Mouse (Mus musculus) CH12.LX (cell line): Measurements from ENCODE around the gene Pcyt2.

Experiments used
- CTCF ChIP-seq, 2 experiments: IDR thresholded peaks in 1 of 2; conservative IDR thresholded peaks in 1 of 2; 2 replicates each; pipeline ENCODE4 v1.5.1; 2011 to 2012; ENCODE audit warnings: low read depth in 2 of 2, low read length in 2 of 2, improper control_type of control experiment in 1 of 2, inconsistent platforms in 1 of 2, mild to moderate bottlenecking in 1 of 2, moderate library complexity in 1 of 2
- EP300 ChIP-seq: IDR thresholded peaks from 2 replicates; pipeline ENCODE4 v1.6.1; 2011; ENCODE audit warnings: low read length, improper control_type of control experiment
- MAFK ChIP-seq: IDR thresholded peaks from 2 replicates; pipeline ENCODE4 v1.6.1; 2011; ENCODE audit warnings: low read length, improper control_type of control experiment; ENCODE audit not compliant: insufficient replicate concordance
- MAX ChIP-seq: IDR thresholded peaks from 2 replicates; pipeline ENCODE4 v1.6.1; 2011; ENCODE audit warnings: low read length, improper control_type of control experiment
- NRF1 ChIP-seq: IDR thresholded peaks from 2 replicates; pipeline ENCODE4 v1.6.1; 2014; ENCODE audit warnings: low read depth, mild to moderate bottlenecking, inconsistent platforms, low read length, improper control_type of control experiment, moderate library complexity
- POLR2A ChIP-seq: IDR thresholded peaks from 2 replicates; pipeline ENCODE4 v1.6.1; 2011; ENCODE audit warnings: low read depth, mild to moderate bottlenecking, improper control_type of control experiment, low read length
- SIN3A ChIP-seq: IDR thresholded peaks from 2 replicates; pipeline ENCODE4 v1.6.1; 2012; ENCODE audit warnings: low read length, improper control_type of control experiment, inconsistent platforms
- TBP ChIP-seq: conservative IDR thresholded peaks from 2 replicates; pipeline ENCODE4 v1.6.1; 2011; ENCODE audit warnings: low read depth, low read length, improper control_type of control experiment
- USF1 ChIP-seq: IDR thresholded peaks from 2 replicates; pipeline ENCODE4 v1.6.1; 2014; ENCODE audit warnings: low read depth, mild to moderate bottlenecking, inconsistent platforms, low read length, improper control_type of control experiment
- ZC3H11A ChIP-seq: IDR thresholded peaks from 2 replicates; pipeline ENCODE4 v1.6.1; 2012; ENCODE audit warnings: low read depth, mild to moderate bottlenecking, inconsistent platforms, low read length, improper control_type of control experiment

GRCm38 (mm10) chr11:120580190-120580589 lies 37.5 kb downstream of the Pcyt2 start:
- TF ChIP-seq CTCF (conservative IDR thresholded peaks at IDR 0.05 in 1 of 2, IDR thresholded peaks at IDR 0.05 in 1 of 2; ENCODE audit: low read depth in 2 of 2, low read length in 2 of 2) (no peak), ZC3H11A (no peak), SIN3A (no peak), TBP (no peak), EP300 (no peak), MAFK (no peak), NRF1 (no peak), MAX (no peak), POLR2A (no peak), USF1 (no peak)
